8 mouse cellular contexts compared by ENCODE assay signal in the genomic region with DNA sequence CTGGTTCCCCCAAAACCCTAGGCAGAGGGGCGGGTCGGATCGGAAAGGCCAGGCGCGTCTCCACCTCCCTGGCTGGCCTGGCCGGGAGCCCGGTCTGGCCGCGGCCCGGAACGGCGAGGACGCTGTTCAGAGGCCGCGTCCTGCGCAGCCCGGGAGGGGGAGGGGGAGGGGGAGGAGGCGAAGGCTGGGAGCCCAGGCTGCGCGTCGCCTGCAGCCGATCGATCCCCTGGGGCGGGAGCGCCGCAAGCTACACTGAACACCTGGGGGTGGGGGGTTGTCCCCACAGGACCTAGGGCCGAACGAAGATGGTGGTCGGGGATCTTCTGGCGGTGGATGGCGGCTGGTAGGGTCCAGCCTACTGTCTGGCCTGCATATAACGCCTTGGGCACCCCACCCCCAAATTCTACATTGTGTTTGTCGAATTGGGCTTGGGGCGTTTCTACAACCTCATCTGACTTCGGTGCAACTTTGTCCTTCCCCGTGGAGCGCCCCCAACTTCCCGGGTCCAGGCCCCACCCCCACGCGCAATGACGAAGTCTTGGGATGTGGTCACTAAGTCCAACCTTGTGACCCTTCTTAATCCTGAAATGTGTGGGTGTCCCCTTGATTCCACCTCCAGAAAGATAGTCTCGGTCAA. TPM values are rescaled to one million over a fixed set of nuclear protein-coding genes. Genes with fewer than 3 reads are reported as not detected.
DNase-seq lines count a peak whose midpoint lies in the region; ATAC-seq and TF ChIP-seq lines count a peak whose summit lies in the region.

No protein-coding gene starts in this region.

- no peak for TF ChIP-seq CTCF in E14TG2a.4 (conservative IDR thresholded peaks at IDR 0.05; ENCODE audit: low read length)

- peak overlapping the region; percentile 57 for H3K9ac ChIP-seq in embryonic facial prominence, embryonic 12.5 days
- peak overlapping the region; percentile 75 for H3K9ac ChIP-seq in heart, embryonic 12.5 days
- H3K9ac ChIP-seq in kidney, embryonic 15.5 days = peak overlapping the region; percentile 50

- peak overlapping the region; percentile 36; the same call in 1 of the 2 replicates for H3K27ac ChIP-seq in embryonic facial prominence, embryonic 12.5 days
- no peak overlapping the region for H3K27ac ChIP-seq in heart, embryonic 12.5 days (ENCODE audit: poor library complexity, severe bottlenecking)
- H3K27ac ChIP-seq in kidney, embryonic 15.5 days = peak overlapping the region; percentile 41; the same call in 1 of the 2 replicates

- no peaks in the 10 kb centered on the region for H3K36me3 ChIP-seq in E14TG2a.4 (ENCODE audit: insufficient read depth, low read length)
- no peaks in the 10 kb centered on the region for H3K36me3 ChIP-seq in embryonic facial prominence, embryonic 12.5 days
- H3K36me3 ChIP-seq in heart, embryonic 12.5 days = no peaks in the 10 kb centered on the region
- no peaks in the 10 kb centered on the region for H3K36me3 ChIP-seq in kidney, embryonic 15.5 days
- no peaks in the 10 kb centered on the region for H3K36me3 ChIP-seq in splenic B cell, adult 2 months (ENCODE audit: control insufficient read depth, insufficient read depth, low read length, poor library complexity, severe bottlenecking)

- peaks cover 96% of the 10 kb centered on the region for H3K27me3 ChIP-seq in E14TG2a.4 (ENCODE audit: insufficient read depth, low read length)
- peaks cover 62% of the 10 kb centered on the region for H3K27me3 ChIP-seq in embryonic facial prominence, embryonic 12.5 days
- peaks cover 38% of the 10 kb centered on the region for H3K27me3 ChIP-seq in heart, embryonic 12.5 days (replicated peaks)
- H3K27me3 ChIP-seq in kidney, embryonic 15.5 days = peaks cover 63% of the 10 kb centered on the region
- H3K27me3 ChIP-seq in splenic B cell, adult 2 months (ENCODE audit: control insufficient read depth, insufficient read depth, low read length, poor library complexity, severe bottlenecking) = no peaks in the 10 kb centered on the region

- H3K4me1 ChIP-seq in E14TG2a.4 (replicated peaks; ENCODE audit: low read depth, low read length) = peaks cover 47% of the 10 kb centered on the region
- peaks cover 40% of the 10 kb centered on the region for H3K4me1 ChIP-seq in embryonic facial prominence, embryonic 12.5 days
- H3K4me1 ChIP-seq in heart, embryonic 12.5 days (replicated peaks) = peaks cover 68% of the 10 kb centered on the region
- H3K4me1 ChIP-seq in kidney, embryonic 15.5 days = peaks cover 55% of the 10 kb centered on the region

- ATAC-seq in embryonic facial prominence, embryonic 12.5 days (ENCODE audit: insufficient number of reproducible peaks, insufficient read depth, low FRiP score, low TSS enrichment) = peak; percentile 24; the same call in 1 of the 2 replicates
- ATAC-seq in heart, embryonic 12.5 days (ENCODE audit: insufficient number of reproducible peaks, low FRiP score) = peak; percentile 65
- ATAC-seq in kidney, embryonic 15.5 days (replicated peaks; ENCODE audit: low FRiP score) = peak; percentile 50

- no peaks in the 10 kb centered on the region for H3K9me3 ChIP-seq in E14TG2a.4 (ENCODE audit: low read length)
- H3K9me3 ChIP-seq in embryonic facial prominence, embryonic 12.5 days = no peaks in the 10 kb centered on the region
- no peaks in the 10 kb centered on the region for H3K9me3 ChIP-seq in heart, embryonic 12.5 days (replicated peaks)
- no peaks in the 10 kb centered on the region for H3K9me3 ChIP-seq in kidney, embryonic 15.5 days (replicated peaks)

- WGBS in embryonic facial prominence, embryonic 12.5 days = under 1% methylated on average over 33 of the region's 42 CpGs
- WGBS in heart, embryonic 12.5 days = 2% methylated on average over 33 of the region's 42 CpGs
- 1% methylated on average over 41 of the region's 42 CpGs for WGBS in kidney, embryonic 15.5 days

- DNase-seq in adrenal gland, adult (ENCODE audit: inconsistent age in 2 of 2, low spot score in 1 of 2) = peak; percentile 89 to 92
- DNase-seq in lung, postnatal 14 days = peak; percentile 79
- DNase-seq in splenic B cell, adult 2 months (ENCODE audit: low read depth, low spot score) = peak; percentile 76
- no peak for DNase-seq in spleen, adult 12 weeks (ENCODE audit: low spot score)

- H3K4me2 ChIP-seq in embryonic facial prominence, embryonic 12.5 days (replicated peaks) = peak overlapping the region; percentile 94
- peak overlapping the region; percentile 96 for H3K4me2 ChIP-seq in heart, embryonic 12.5 days
- peak overlapping the region; percentile 99 for H3K4me2 ChIP-seq in kidney, embryonic 15.5 days

- H3K4me3 ChIP-seq in E14TG2a.4 (replicated peaks; ENCODE audit: low read length) = peak overlapping the region; percentile 71
- peak overlapping the region; percentile 52 for H3K4me3 ChIP-seq in embryonic facial prominence, embryonic 12.5 days
- H3K4me3 ChIP-seq in heart, embryonic 12.5 days = peak overlapping the region; percentile 57
- peak overlapping the region; percentile 57 for H3K4me3 ChIP-seq in kidney, embryonic 15.5 days (replicated peaks)

RNA-seq across cellular contexts. Expression of gene Cbx4, which starts 5.1 kb away (rescaled TPM):
- polyA plus RNA-seq in embryonic facial prominence, embryonic 12.5 days (2016; fragmentation: Nextera tagmentation; extraction: Ambion mirVana) = 11.7 and 12.3 TPM in 2 replicates
- 13.2 and 14.9 TPM in 2 replicates for polyA plus RNA-seq in heart, embryonic 12.5 days (2016; fragmentation: Nextera tagmentation; extraction: Ambion mirVana)
- 8.6 and 9.9 TPM in 2 replicates for polyA plus RNA-seq in kidney, embryonic 15.5 days (2015; fragmentation: Nextera tagmentation; extraction: Ambion mirVana)

RNA-seq across cellular contexts. Expression of gene Cbx8, which starts 50.3 kb away (rescaled TPM):
- 9.4 and 10.8 TPM in 2 replicates for polyA plus RNA-seq in embryonic facial prominence, embryonic 12.5 days (2016; fragmentation: Nextera tagmentation; extraction: Ambion mirVana)
- 7.3 and 8.8 TPM in 2 replicates for polyA plus RNA-seq in heart, embryonic 12.5 days (2016; fragmentation: Nextera tagmentation; extraction: Ambion mirVana)
- 9.8 and 10.3 TPM in 2 replicates for polyA plus RNA-seq in kidney, embryonic 15.5 days (2015; fragmentation: Nextera tagmentation; extraction: Ambion mirVana)
